Mouse (Mus musculus) stomach, postnatal 0 days (tissue): Measurements from ENCODE around the gene Pik3r3.

Experiments
- CTCF ChIP-seq: IDR thresholded peaks from 2 replicates; pipeline ENCODE4 v1.5.1; 2016; ENCODE audit warnings: antibody characterized with exemption, low read depth, mild to moderate bottlenecking, moderate library complexity
- EP300 ChIP-seq: optimal IDR thresholded peaks from 2 replicates; pipeline ENCODE3; 2016; ENCODE audit warnings: antibody characterized with exemption

DNA sequence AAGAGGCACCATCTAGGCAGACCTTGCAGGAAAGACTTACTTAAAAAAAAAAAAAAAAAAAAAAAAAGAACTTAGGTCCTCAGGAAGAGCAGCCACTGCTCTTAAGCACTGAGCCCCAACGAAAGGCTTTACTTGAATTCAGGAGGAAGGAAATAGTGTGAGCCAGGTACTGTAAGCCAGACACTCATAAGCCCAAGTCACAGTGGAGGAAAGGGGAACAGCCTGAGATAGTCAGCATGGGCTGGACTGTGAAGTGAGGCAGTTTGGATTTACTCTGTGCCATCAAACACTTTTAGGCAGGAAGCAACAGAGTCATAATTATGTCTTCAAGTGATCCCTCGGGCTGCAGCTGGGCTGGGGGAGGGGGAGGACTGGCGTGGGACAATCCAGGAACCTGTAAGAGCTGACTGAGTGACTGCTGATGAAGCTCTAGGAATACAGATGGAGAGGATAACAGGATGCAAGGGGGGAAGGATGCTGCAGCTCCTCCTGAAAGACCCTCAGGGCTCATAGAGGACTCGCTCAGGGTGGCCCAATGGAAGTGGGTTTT is 29.1 kb upstream of the Pik3r3 start:
- no peak for TF ChIP-seq EP300
- TF ChIP-seq CTCF, result no peak
